Mouse (Mus musculus) kidney, adult 18-20 months (tissue): ENCODE data around the gene Atp6v0e.

ENCODE experiments used
- DNase-seq: peaks from one replicate; pipeline ENCODE4 v3.0.0; 2021

Atp6v0e gene

GRCm38 (mm10) chr17:26688795-26689735 is 26.0 kb downstream of the Atp6v0e start:
- DNase-seq = no peak

- no peak for DNase-seq
Observed at GRCm38 (mm10) chr17:26689810-26690209, 26.8 kb downstream of the Atp6v0e start.

- DNase-seq = no peak
Observed at GRCm38 (mm10) chr17:26690236-26690635, 27.2 kb downstream of the Atp6v0e start.

- peak; percentile 40 for DNase-seq
Observed at GRCm38 (mm10) chr17:26691110-26691509, 28.1 kb downstream of the Atp6v0e start.

GRCm38 (mm10) chr17:26693424-26693823 is 30.4 kb downstream of the Atp6v0e start:
- no peak for DNase-seq

- no peak for DNase-seq
Observed at GRCm38 (mm10) chr17:26694171-26694570, 31.1 kb downstream of the Atp6v0e start.

- DNase-seq = no peak
Observed at GRCm38 (mm10) chr17:26695193-26695592, 32.2 kb downstream of the Atp6v0e start.

GRCm38 (mm10) chr17:26698846-26699245 is 35.8 kb downstream of the Atp6v0e start:
- no peak for DNase-seq

- peak; percentile 27 for DNase-seq
Observed at GRCm38 (mm10) chr17:26699819-26700616, 37.0 kb downstream of the Atp6v0e start.

GRCm38 (mm10) chr17:26701565-26701964 is 38.5 kb downstream of the Atp6v0e start:
- no peak for DNase-seq

- no peak for DNase-seq
Observed at GRCm38 (mm10) chr17:26702621-26703020, 39.6 kb downstream of the Atp6v0e start.

GRCm38 (mm10) chr17:26703671-26704070 is 40.6 kb downstream of the Atp6v0e start:
- DNase-seq = no peak

- no peak for DNase-seq
Observed at GRCm38 (mm10) chr17:26705463-26706359, 42.7 kb downstream of the Atp6v0e start.

GRCm38 (mm10) chr17:26707066-26707465 is 44.0 kb downstream of the Atp6v0e start:
- no peak for DNase-seq

GRCm38 (mm10) chr17:26708499-26708898 is 45.5 kb downstream of the Atp6v0e start:
- DNase-seq = no peak

GRCm38 (mm10) chr17:26708993-26709590 is 46.1 kb downstream of the Atp6v0e start:
- DNase-seq = no peak

- no peak for DNase-seq
Observed at GRCm38 (mm10) chr17:26710049-26710448, 47.0 kb downstream of the Atp6v0e start.

- peak; percentile 99 for DNase-seq
Observed at GRCm38 (mm10) chr17:26715271-26715758, 52.3 kb downstream of the Atp6v0e start, which contains the start of gene Crebrf. TSS of gene Crebrf (plus strand) at chr17:26715650.

GRCm38 (mm10) chr17:26715916-26716717 is 53.1 kb downstream of the Atp6v0e start:
- peak; percentile 96 for DNase-seq

GRCm38 (mm10) chr17:26717868-26718267 is 54.8 kb downstream of the Atp6v0e start:
- DNase-seq = no peak

- DNase-seq = no peak
Observed at GRCm38 (mm10) chr17:26719405-26719804, 56.4 kb downstream of the Atp6v0e start.
